Mouse (Mus musculus) kidney, postnatal 0 days (tissue): ENCODE results near the gene Umad1. TPM values are rescaled to one million over a fixed set of nuclear protein-coding genes. Genes with fewer than 3 reads are reported as not detected.

ENCODE experiments used
- ATAC-seq: fragments of 200-750 bp; cut with Nextera tagmentation; replicated peaks from 2 replicates; pipeline ENCODE4 v1.8.0; 2017; ENCODE audit warnings: low read depth, moderate number of reproducible peaks, moderate TSS enrichment, moderate library complexity; ENCODE audit not compliant: low FRiP score
- DNase-seq: peaks from one replicate; pipeline ENCODE4 v3.0.0-alpha.2; 2016; ENCODE audit warnings: low spot score
- H3K27ac ChIP-seq: fragments of 300-500 bp; sonication (generic); 2 replicates; pipeline ENCODE4 v1.5.1; 2014; ENCODE audit warnings: mild to moderate bottlenecking
- H3K27me3 ChIP-seq: fragments of 300-500 bp; sonication (generic); 2 replicates; pipeline ENCODE4 v1.6.1; 2014; ENCODE audit warnings: low read length, mixed read lengths; ENCODE audit not compliant: insufficient read depth
- H3K36me3 ChIP-seq: fragments of 300-500 bp; sonication (generic); 2 replicates; pipeline ENCODE4 v1.6.1; 2014; ENCODE audit warnings: low read length, mixed read lengths; ENCODE audit not compliant: insufficient read depth
- H3K4me1 ChIP-seq: fragments of 300-500 bp; sonication (generic); replicated peaks from 2 replicates; pipeline ENCODE4 v1.6.1; 2014; ENCODE audit warnings: antibody characterized with exemption, low read length, mixed read lengths; ENCODE audit not compliant: insufficient read depth
- H3K4me2 ChIP-seq: fragments of 300-500 bp; sonication (generic); 2 replicates; pipeline ENCODE4 v1.6.1; 2014; ENCODE audit warnings: mild to moderate bottlenecking, low read length, moderate library complexity, mixed read lengths
- H3K4me3 ChIP-seq: fragments of 300-500 bp; sonication (generic); replicated peaks from 2 replicates; pipeline ENCODE4 v1.5.1; 2014; ENCODE audit warnings: low read depth, low read length
- H3K9ac ChIP-seq: fragments of 300-500 bp; sonication (generic); 2 replicates; pipeline ENCODE4 v1.6.1; 2014; ENCODE audit warnings: low read depth, low read length
- H3K9me3 ChIP-seq: fragments of 300-500 bp; sonication (generic); replicated peaks from 2 replicates; pipeline ENCODE4 v1.6.1; 2016; ENCODE audit warnings: low read length, inconsistent platforms, mixed read lengths
- CTCF ChIP-seq: IDR thresholded peaks from 2 replicates; pipeline ENCODE4 v1.5.1; 2016; ENCODE audit warnings: antibody characterized with exemption, low read depth, mild to moderate bottlenecking, moderate library complexity
- WGBS: fragments of 180-500 bp; shearing (Covaris S2); extraction: QIAGEN DNeasy Blood & Tissue Kit; methylation state at CpG from one replicate; pipeline ENCODE4 v1.1.7; 2014; 5-methylcytosine and 5-hydroxymethylcytosine counted together
- polyA plus RNA-seq: library from polyadenylated mRNA; unstranded; fragments of >200 nt; fragmentation: Nextera tagmentation; extraction: Ambion mirVana; gene quantifications from 2 replicates; pipeline ENCODE4 v1.2.1, GENCODE M21; 2015

Umad1 gene
- polyA plus RNA-seq, 1 experiment from 2014 or later: 28.4 TPM

DNA sequence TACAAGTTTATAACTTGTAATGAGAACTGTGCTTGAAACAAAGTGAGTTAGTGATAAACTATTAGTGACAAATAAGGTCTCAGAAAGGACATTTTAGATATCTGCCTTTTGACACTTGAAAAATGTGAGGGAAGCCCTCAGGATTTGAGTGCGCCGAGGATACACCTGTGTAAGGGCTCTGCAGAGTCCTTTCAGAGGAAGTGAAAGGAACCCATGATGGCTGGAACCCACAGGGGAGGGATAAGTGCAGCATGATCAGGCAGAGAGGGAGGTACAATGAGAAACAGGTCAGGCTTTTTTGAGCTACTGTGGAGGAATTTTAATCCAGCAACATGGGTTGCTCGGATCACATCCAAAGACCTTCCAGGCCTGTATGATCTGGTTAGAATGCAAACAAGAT, 239.9 kb downstream of the Umad1 start:
- 92% methylated on average over 3 of the region's 3 CpGs for WGBS
- Histone ChIP-seq H3K4me3 (no peak overlapping the region), H3K9me3 (no peaks in the 10 kb centered on the region), H3K36me3 (no peaks in the 10 kb centered on the region), H3K27me3 (no peaks in the 10 kb centered on the region), H3K9ac (no peak overlapping the region), H3K4me1 (no peaks in the 10 kb centered on the region), H3K27ac (no peak overlapping the region), H3K4me2 (no peak overlapping the region)
- no peak for ATAC-seq
- no peak for DNase-seq
- TF ChIP-seq CTCF: no peak

DNA sequence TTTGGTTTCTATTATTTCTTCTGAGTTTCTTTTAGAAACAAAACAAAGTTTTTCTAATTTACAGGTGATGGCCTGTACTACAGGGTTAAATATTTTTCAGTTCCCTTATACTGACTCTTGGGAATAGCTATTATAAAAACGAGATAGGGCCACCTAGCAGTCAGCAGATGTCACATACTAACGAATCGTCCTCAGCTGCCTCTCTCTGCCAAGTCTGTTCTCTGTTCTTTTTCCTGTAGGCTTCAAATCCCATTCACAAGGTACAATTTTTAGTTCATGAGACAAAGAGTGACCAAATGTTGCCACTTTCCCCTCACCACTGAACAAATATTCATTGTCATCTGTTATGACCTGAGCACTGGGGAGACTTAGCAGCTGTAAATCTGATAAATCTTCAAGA, 244.9 kb downstream of the Umad1 start:
- no peaks in the 10 kb centered on the region for H3K4me1 ChIP-seq
- H3K4me2 ChIP-seq: no peak overlapping the region
- 29% methylated on average over 3 of the region's 3 CpGs for WGBS
- no peak for TF ChIP-seq CTCF
- no peaks in the 10 kb centered on the region for H3K27me3 ChIP-seq
- no peaks in the 10 kb centered on the region for H3K9me3 ChIP-seq
- ATAC-seq: no peak
- DNase-seq: no peak
- H3K27ac ChIP-seq: no peak overlapping the region
- H3K36me3 ChIP-seq: no peaks in the 10 kb centered on the region
- no peak overlapping the region for H3K4me3 ChIP-seq
- no peak overlapping the region for H3K9ac ChIP-seq

- TF ChIP-seq CTCF: no peak
- Histone ChIP-seq H3K4me2 (no peak overlapping the region), H3K27ac (no peak overlapping the region), H3K4me1 (no peaks in the 10 kb centered on the region), H3K27me3 (no peaks in the 10 kb centered on the region), H3K9ac (no peak overlapping the region), H3K4me3 (no peak overlapping the region), H3K9me3 (no peaks in the 10 kb centered on the region), H3K36me3 (no peaks in the 10 kb centered on the region)
- WGBS: 85% methylated on average over 6 of the region's 6 CpGs
- ATAC-seq (no peak), DNase-seq (no peak)
These were observed 245.6 kb downstream of the Umad1 start for GRCm38 (mm10) chr6:8504521-8505228.

- Histone ChIP-seq H3K27me3 (no peaks in the 10 kb centered on the region), H3K9ac (no peak overlapping the region), H3K4me3 (no peak overlapping the region), H3K36me3 (no peaks in the 10 kb centered on the region), H3K4me2 (no peak overlapping the region), H3K27ac (no peak overlapping the region), H3K4me1 (0 out of 2 replicates have a peak, but pooled peaks cover 2% of the 10 kb centered on the region), H3K9me3 (no peaks in the 10 kb centered on the region)
- ATAC-seq (no peak), DNase-seq (no peak)
- no peak for TF ChIP-seq CTCF
These were observed 247.5 kb downstream of the Umad1 start for GRCm38 (mm10) chr6:8506631-8507030.

Other genes with a start within 250 kb of the Umad1 start
- 0.11 and 0.21 TPM in 2 replicates for gene Col28a1, start 66.7 kb upstream of the Umad1 start, polyA plus RNA-seq
- 22.1 and 22.4 TPM in 2 replicates for gene Mios, start 50.1 kb upstream of the Umad1 start, polyA plus RNA-seq
- 166 and 182 TPM in 2 replicates for gene Rpa3, start 115 bp upstream of the Umad1 start, polyA plus RNA-seq
- 5.0 and 7.4 TPM in 2 replicates for gene Gm45062, start 162 bp downstream of the Umad1 start, polyA plus RNA-seq